Mouse (Mus musculus) embryonic facial prominence, embryonic 11.5 days (tissue): ENCODE data around the gene Mndal. TPM values are rescaled to one million over a fixed set of nuclear protein-coding genes. Genes with fewer than 3 reads are reported as not detected.
"Not testable (repeated sequence)": the region's sequence is repeated elsewhere in the genome, so short reads cannot be mapped to it uniquely, and the experiment has no call there.

Experiments used
- ATAC-seq: fragments of 200-750 bp; cut with Nextera tagmentation; replicated peaks from 2 replicates; pipeline ENCODE4 v1.8.0; 2017; ENCODE audit warnings: low read depth; ENCODE audit not compliant: insufficient number of reproducible peaks, low FRiP score, low TSS enrichment
- DNase-seq: peaks from one replicate; pipeline ENCODE4 v3.0.0-alpha.2; 2015; ENCODE audit warnings: low spot score
- H3K27ac ChIP-seq: fragments of 300-500 bp; sonication (generic); replicated peaks from 2 replicates; pipeline ENCODE4 v1.5.1; 2014; ENCODE audit warnings: mild to moderate bottlenecking, low read depth, low read length, control low read depth
- H3K27me3 ChIP-seq: fragments of 300-500 bp; sonication (generic); 2 replicates; pipeline ENCODE4 v1.6.1; 2014; ENCODE audit warnings: mild to moderate bottlenecking, low read length, moderate library complexity, mixed read lengths; ENCODE audit not compliant: control insufficient read depth, insufficient read depth
- H3K36me3 ChIP-seq: fragments of 300-500 bp; sonication (generic); replicated peaks from 2 replicates; pipeline ENCODE4 v1.6.1; 2014; ENCODE audit warnings: low read depth, mild to moderate bottlenecking, low read length, moderate library complexity, mixed read lengths; ENCODE audit not compliant: control insufficient read depth, insufficient read depth
- H3K4me1 ChIP-seq: fragments of 300-500 bp; sonication (generic); 2 replicates; pipeline ENCODE4 v1.6.1; 2014; ENCODE audit warnings: low read length, mixed read lengths; ENCODE audit not compliant: control insufficient read depth, insufficient read depth
- H3K4me2 ChIP-seq: fragments of 300-500 bp; sonication (generic); 2 replicates; pipeline ENCODE4 v1.6.1; 2014; ENCODE audit warnings: low read depth, mild to moderate bottlenecking, control low read depth, low read length, moderate library complexity
- H3K4me3 ChIP-seq: fragments of 300-500 bp; sonication (generic); 2 replicates; pipeline ENCODE4 v1.5.1; 2014; ENCODE audit warnings: low read depth, low read length, control low read depth
- H3K9ac ChIP-seq: fragments of 300-500 bp; sonication (generic); replicated peaks from 2 replicates; pipeline ENCODE4 v1.6.1; 2014; ENCODE audit warnings: mild to moderate bottlenecking, control low read depth, low read length
- H3K9me3 ChIP-seq: fragments of 300-500 bp; sonication (generic); replicated peaks from 2 replicates; pipeline ENCODE4 v1.6.1; 2016; ENCODE audit warnings: mild to moderate bottlenecking, low read length, inconsistent platforms, mixed read lengths; ENCODE audit not compliant: control insufficient read depth
- WGBS: fragments of 180-500 bp; shearing (Covaris S2); extraction: QIAGEN DNeasy Blood & Tissue Kit; methylation state at CpG from one replicate; pipeline ENCODE4 v1.1.7; 2014; 5-methylcytosine and 5-hydroxymethylcytosine counted together
- polyA plus RNA-seq: library from polyadenylated mRNA; unstranded; fragments of >200 nt; fragmentation: Nextera tagmentation; extraction: Ambion mirVana; gene quantifications from 2 replicates; pipeline ENCODE4 v1.2.1, GENCODE M21; 2014

The Mndal gene
- polyA plus RNA-seq, 1 experiment from 2014 or later, result 0.49 TPM

DNA sequence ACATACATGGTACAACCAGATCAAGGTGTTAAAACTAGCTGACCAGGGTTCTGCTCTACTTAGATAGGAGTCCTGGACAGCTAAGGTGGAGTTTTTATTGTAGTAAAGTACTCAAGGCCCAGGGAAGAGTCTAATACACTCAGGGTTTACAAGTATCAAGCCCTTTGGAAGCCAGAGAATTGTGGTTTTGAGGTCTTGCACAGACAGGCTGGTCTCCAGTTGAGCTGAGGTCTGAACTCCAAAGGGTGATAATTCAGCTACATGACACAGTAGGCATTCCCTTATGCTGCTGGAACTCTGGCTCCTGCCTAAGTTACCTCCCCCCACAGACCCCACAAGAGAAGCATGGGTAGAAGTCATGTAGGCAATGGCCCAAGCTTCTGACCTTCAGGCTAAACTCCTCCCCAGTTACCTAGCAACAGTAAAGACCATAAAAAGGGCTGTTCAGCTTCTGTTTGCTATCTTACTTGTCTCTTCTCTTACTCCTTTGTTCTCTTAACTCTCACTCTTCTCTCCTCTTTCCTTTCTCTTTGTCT lies 29.0 kb downstream of the Mndal start:
- H3K4me2 ChIP-seq, H3K4me1 ChIP-seq, ATAC-seq: not testable (repeated sequence)

DNA sequence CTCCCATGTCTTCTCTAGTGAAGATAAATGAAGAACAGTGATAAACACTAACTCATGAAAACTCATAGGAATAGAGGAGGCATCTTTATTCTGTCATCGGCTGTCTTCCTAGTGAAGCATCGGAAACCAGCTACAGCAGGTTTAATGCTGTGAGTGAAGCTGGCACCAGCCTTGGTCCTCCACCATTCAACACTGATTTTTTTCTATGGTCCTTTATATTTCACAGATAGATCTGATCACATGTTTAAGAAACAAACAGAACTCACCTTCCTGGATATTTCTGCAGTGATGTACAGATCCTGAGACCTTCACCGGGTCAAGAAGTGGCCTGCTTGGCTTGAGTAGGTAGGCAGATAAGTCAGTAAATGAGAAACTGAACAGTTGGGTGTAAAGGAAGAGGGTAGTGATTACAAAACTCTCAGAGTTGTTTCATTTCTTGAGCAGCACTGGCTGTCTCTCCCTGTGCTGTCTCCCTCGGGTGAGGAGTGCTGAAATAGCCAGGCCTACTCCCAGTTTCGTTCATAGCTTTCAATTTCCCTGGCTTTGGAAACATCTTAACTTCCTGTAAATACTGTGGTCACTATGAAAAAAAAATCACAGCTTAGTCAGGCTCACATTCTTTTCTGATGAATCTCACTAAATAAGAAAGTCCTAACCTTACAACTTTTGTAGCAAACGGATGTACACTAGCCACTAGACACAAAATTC lies 29.6 kb downstream of the Mndal start, which contains the start of gene Ifi211:
Gene Ifi211 (minus strand): TSS at position 499 of the 708 bp plus-strand sequence.
- H3K36me3 ChIP-seq, H3K4me3 ChIP-seq, H3K4me2 ChIP-seq, H3K9ac ChIP-seq, H3K27me3 ChIP-seq, H3K27ac ChIP-seq, ATAC-seq, H3K4me1 ChIP-seq, H3K9me3 ChIP-seq, DNase-seq: not testable (repeated sequence)
- WGBS, result 80% methylated on average over 6 of the region's 6 CpGs

More for the DNA sequence above, 29.0 kb downstream of the Mndal start:
- not testable (repeated sequence) for H3K27me3 ChIP-seq, H3K36me3 ChIP-seq, DNase-seq, H3K4me3 ChIP-seq, H3K9me3 ChIP-seq, H3K27ac ChIP-seq, H3K9ac ChIP-seq

DNA sequence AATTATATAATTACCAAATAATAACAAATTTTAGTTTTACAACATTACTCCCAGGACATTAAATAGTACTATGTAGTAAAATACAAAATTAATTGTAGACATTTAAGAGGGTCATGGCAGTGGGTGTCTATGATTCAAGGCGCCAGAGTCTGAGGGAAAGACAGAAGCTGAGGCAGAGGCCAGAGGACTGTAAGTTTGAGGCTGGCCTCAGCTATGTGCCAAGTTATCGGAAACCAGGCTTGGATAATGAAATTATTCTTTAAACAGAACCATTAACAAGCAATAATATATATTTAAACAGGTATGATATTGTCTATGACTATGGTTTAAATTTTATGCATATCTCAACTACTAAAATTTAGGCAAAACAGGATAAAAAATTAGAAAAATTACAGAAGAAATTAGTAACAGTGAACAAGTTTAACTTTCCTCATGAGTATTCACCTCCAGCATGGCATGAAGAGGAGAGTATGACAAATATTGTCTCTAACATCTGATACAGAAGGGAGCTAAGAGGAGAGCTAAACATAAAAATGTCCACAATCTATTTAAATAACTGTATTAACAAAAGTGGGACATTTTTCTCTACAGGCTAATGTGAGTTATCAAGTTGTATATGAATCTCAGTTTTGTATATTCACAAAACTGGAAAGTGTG lies 30.4 kb downstream of the Mndal start:
- 89% methylated on average over 2 of the region's 2 CpGs for WGBS
- no peaks in the 10 kb centered on the region for H3K9me3 ChIP-seq
- no peak overlapping the region for H3K4me2 ChIP-seq
- H3K4me3 ChIP-seq, result no peak overlapping the region
- no peaks in the 10 kb centered on the region for H3K27me3 ChIP-seq
- H3K9ac ChIP-seq, result no peak overlapping the region
- H3K27ac ChIP-seq, result no peak overlapping the region
- no peaks in the 10 kb centered on the region for H3K36me3 ChIP-seq
- H3K4me1 ChIP-seq, result no peaks in the 10 kb centered on the region
- DNase-seq, result no peak
- ATAC-seq, result no peak

DNA sequence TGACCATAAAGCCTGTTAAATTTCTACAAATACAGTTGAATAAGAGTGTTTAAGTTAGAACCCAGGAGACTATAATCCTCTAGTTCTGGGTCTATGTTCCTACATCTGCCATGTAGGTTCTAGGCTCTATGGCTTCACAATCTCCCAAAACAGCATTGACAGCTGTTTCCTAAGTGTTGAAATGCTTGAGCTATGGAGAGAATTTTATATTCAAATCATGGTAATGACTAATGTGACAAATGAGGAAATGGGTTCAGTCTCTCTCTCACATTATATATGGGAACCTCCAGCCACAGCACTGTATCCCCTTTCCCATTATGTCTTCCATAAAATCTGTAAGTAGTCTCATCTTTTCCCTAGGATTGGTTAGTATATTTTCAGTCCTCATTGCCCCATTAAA lies 33.9 kb downstream of the Mndal start:
- not testable (repeated sequence) for H3K27ac ChIP-seq, H3K9ac ChIP-seq, H3K4me3 ChIP-seq, DNase-seq, H3K4me1 ChIP-seq, H3K36me3 ChIP-seq, H3K27me3 ChIP-seq, H3K9me3 ChIP-seq, H3K4me2 ChIP-seq, ATAC-seq

DNA sequence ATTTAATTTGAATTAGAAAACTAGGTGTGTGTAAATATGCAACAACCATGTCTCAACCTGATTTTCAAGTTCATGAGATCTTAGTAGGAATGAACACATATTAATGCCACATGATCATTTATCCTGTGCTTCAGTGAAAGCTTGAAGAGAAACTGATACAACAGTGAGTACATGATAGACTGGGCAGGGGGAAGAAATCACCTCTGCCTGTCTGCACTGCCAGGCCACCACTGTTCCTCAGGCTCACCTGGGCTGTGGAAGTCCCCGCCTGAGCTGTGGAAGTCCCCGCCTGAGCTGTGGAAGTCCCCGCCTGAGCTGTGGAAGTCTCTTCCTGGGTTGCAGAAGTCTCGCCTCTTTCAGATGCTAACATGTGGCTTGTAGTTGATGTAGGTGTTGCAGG lies 36.4 kb downstream of the Mndal start:
- not testable (repeated sequence) for H3K9ac ChIP-seq, H3K36me3 ChIP-seq, H3K4me1 ChIP-seq, H3K27me3 ChIP-seq, DNase-seq, ATAC-seq, H3K27ac ChIP-seq, H3K9me3 ChIP-seq, H3K4me3 ChIP-seq, H3K4me2 ChIP-seq
- 75% methylated on average over 4 of the region's 4 CpGs for WGBS

DNA sequence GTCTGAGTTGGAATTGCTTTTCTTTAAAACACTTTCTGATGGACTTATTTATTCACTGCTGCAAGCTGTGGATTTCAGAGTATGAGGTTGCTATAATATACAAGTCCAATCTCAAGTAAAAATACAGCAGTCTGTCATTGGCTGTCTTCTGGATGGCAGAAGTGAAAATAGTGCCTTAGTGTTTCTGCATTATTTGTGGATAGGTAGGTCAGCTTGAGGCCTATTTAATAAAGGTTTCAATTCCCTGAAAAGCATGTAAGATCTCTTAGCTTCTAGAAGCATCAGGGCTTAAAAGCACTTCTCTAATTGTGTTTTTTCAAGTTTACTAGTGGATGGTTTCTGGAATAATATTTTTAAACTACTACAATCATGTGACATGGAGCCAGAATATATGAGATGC lies 52.5 kb downstream of the Mndal start:
- H3K4me3 ChIP-seq, H3K9me3 ChIP-seq, H3K4me1 ChIP-seq, H3K9ac ChIP-seq, H3K36me3 ChIP-seq, ATAC-seq, DNase-seq, H3K27ac ChIP-seq, H3K4me2 ChIP-seq, H3K27me3 ChIP-seq: not testable (repeated sequence)

DNA sequence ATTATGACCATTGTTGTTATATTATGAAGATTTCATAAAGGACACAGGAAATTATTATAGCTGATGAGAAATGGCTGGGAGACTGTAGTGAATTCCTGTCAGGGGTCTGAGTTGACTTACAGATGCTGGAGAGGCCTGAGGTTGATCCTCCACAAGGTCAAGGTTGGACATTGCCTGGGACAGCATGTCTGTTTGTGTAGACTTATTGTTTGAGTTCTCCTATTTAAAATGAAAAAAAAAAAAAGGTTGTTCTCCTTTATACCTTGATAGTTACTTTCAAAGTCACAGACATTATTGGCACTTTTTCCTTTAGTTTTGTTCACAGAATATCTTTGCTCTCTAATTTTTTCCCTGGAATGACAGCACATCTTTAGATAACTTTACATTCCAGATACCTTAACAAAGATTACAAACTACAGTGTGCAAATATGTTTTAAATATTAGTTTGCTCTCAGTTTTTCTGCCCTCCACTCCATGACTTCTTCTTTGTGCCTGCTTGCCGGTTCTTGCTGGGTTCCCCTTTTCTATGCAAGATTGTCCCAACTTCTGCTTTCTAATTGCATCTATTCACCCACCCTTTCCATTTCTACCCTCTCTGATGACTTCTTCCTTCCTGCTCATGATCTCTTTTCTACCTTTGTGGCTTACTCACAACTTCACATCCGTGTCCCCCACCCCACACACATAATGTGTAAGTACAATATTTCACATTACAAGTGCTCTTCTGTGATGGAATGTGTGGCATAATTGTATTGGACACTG lies 55.1 kb downstream of the Mndal start:
- not testable (repeated sequence) for ATAC-seq, H3K4me3 ChIP-seq, H3K36me3 ChIP-seq, H3K4me2 ChIP-seq, H3K9me3 ChIP-seq, H3K4me1 ChIP-seq, DNase-seq, H3K9ac ChIP-seq, H3K27ac ChIP-seq, H3K27me3 ChIP-seq
- WGBS, result no CpG with 5 or more reads among the region's 2 CpGs
